8 mouse cellular contexts compared by ENCODE assay signal in the genomic region with DNA sequence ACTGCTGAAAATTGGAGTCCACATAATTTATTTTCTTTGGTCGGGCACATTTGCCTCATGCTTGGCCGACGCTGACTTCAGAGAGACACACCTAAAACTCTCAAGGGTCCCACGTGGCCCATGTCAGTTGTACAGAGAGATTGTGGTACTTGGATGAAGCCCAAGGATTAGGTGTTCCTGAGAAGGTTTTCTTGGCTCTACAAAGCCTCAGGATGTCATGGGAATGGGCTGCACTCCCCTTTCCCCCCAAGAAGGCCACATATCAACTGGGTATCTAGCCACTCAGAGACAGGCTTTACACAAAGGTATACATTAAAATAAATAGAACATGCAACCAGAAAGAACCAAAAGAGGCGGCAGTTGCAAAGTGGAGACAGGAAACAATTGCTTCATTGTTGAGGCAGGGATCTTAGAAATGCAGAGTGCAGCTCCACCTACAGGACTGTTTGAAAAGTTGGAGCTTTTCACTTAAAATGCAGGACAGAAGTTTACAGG.
DNase-seq lines count a peak whose midpoint lies in the region; ATAC-seq and TF ChIP-seq lines count a peak whose summit lies in the region.

No protein-coding gene starts in this region.

- no peak overlapping the region for H3K4me3 ChIP-seq in forebrain, embryonic 13.5 days
- H3K4me3 ChIP-seq in liver, postnatal 0 days (ENCODE audit: low read depth, low read length): no peak overlapping the region
- H3K4me3 ChIP-seq in neural tube, embryonic 12.5 days: no peak overlapping the region

- ATAC-seq in forebrain, embryonic 13.5 days: peak; percentile 80
- 0 out of 2 replicates have a peak, but pooled peaks have one; percentile 7 for ATAC-seq in liver, postnatal 0 days
- ATAC-seq in neural tube, embryonic 12.5 days (ENCODE audit: low FRiP score, low read depth): peak; percentile 58; the same call in 1 of the 2 replicates

- intact Hi-C loops in heart, postnatal 10 days (cut with DNase I): loop anchor here (2.0 to 10.0 kb wide), 6 partner anchors 769 to 1889 kb away; a partner anchor contains a TSS

- no peaks in the 10 kb centered on the region for H3K36me3 ChIP-seq in forebrain, embryonic 13.5 days (ENCODE audit: poor library complexity, severe bottlenecking)
- no peaks in the 10 kb centered on the region for H3K36me3 ChIP-seq in liver, postnatal 0 days (replicated peaks; ENCODE audit: insufficient read depth, low read length)
- no peaks in the 10 kb centered on the region for H3K36me3 ChIP-seq in neural tube, embryonic 12.5 days

- peak; percentile 77 for TF ChIP-seq CTCF in liver, postnatal 0 days (IDR thresholded peaks at IDR 0.05; ENCODE audit: low read depth)

- H3K9ac ChIP-seq in forebrain, embryonic 13.5 days: no peak overlapping the region
- H3K9ac ChIP-seq in liver, postnatal 0 days (replicated peaks): no peak overlapping the region
- no peak overlapping the region for H3K9ac ChIP-seq in neural tube, embryonic 12.5 days

- H3K27ac ChIP-seq in forebrain, embryonic 13.5 days: no peak overlapping the region
- H3K27ac ChIP-seq in liver, postnatal 0 days (ENCODE audit: low read depth): peak overlapping the region; percentile 9; the same call in 1 of the 2 replicates
- no peak overlapping the region for H3K27ac ChIP-seq in neural tube, embryonic 12.5 days

- no peak overlapping the region for H3K4me2 ChIP-seq in forebrain, embryonic 13.5 days
- H3K4me2 ChIP-seq in liver, postnatal 0 days (ENCODE audit: low read depth, low read length): peak overlapping the region; percentile 13; the same call in 1 of the 2 replicates
- H3K4me2 ChIP-seq in neural tube, embryonic 12.5 days (replicated peaks): no peak overlapping the region

- peaks cover 13% of the 10 kb centered on the region; the same call in 1 of the 2 replicates for H3K4me1 ChIP-seq in forebrain, embryonic 13.5 days
- no peaks in the 10 kb centered on the region for H3K4me1 ChIP-seq in liver, postnatal 0 days (ENCODE audit: insufficient read depth)
- H3K4me1 ChIP-seq in neural tube, embryonic 12.5 days: peaks cover 10% of the 10 kb centered on the region; the same call in 1 of the 2 replicates

- TF ChIP-seq EP300 in liver, postnatal 0 days (IDR thresholded peaks at IDR 0.05; ENCODE audit: low read depth): no peak

- 0 out of 2 replicates have a peak, but pooled peaks cover 2% of the 10 kb centered on the region for H3K27me3 ChIP-seq in forebrain, embryonic 13.5 days
- no peaks in the 10 kb centered on the region for H3K27me3 ChIP-seq in liver, postnatal 0 days (ENCODE audit: insufficient read depth, low read length)
- no peaks in the 10 kb centered on the region for H3K27me3 ChIP-seq in neural tube, embryonic 12.5 days (replicated peaks)

- 35% methylated on average over 5 of the region's 5 CpGs for WGBS in forebrain, embryonic 13.5 days
- 35% methylated on average over 5 of the region's 5 CpGs for WGBS in liver, postnatal 0 days (ENCODE audit: insufficient replicate concordance)
- 36% methylated on average over 5 of the region's 5 CpGs for WGBS in neural tube, embryonic 12.5 days

- H3K9me3 ChIP-seq in forebrain, embryonic 13.5 days (replicated peaks): no peaks in the 10 kb centered on the region
- no peaks in the 10 kb centered on the region for H3K9me3 ChIP-seq in liver, postnatal 0 days (ENCODE audit: low read length)
- H3K9me3 ChIP-seq in neural tube, embryonic 12.5 days: no peaks in the 10 kb centered on the region

- DNase-seq in ES-CJ7 (ENCODE audit: low read depth, low spot score): peak; percentile 19
- peak; percentile 88 for DNase-seq in adipocyte (ENCODE audit: low spot score)
- DNase-seq in heart, postnatal 10 days: peak; percentile 63 to 73
- peak; percentile 33 to 46 for DNase-seq in kidney, postnatal 25 days
- no peak for DNase-seq in liver, postnatal 0 days
- no peak for DNase-seq in T-cell, adult 2 months (ENCODE audit: low spot score)

Comparison
In these comparisons a context has a peak if more than half of its experiments do, and no peak if none do; other contexts are left out.
1. DNase-seq: peak in ES-CJ7 (single experiment), adipocyte (single experiment), heart, postnatal 10 days (2 of 2) and kidney, postnatal 25 days (2 of 2); none in liver, postnatal 0 days (single experiment) and T-cell, adult 2 months (single experiment).
2. ATAC-seq: peak in every context shown above with its lines; median percentile 80 in forebrain, embryonic 13.5 days; 58 in neural tube, embryonic 12.5 days; 7 in liver, postnatal 0 days.